Mouse (Mus musculus) 416B (cell line): ENCODE results near the gene Atg7.
A peak's percentile ranks its signal among the peaks of the same experiment; 100 is the strongest.

Source experiments
- DNase-seq: peaks from one replicate; pipeline ENCODE4 v3.0.0; 2011; ENCODE audit warnings: low read depth

Gene Atg7

DNA sequence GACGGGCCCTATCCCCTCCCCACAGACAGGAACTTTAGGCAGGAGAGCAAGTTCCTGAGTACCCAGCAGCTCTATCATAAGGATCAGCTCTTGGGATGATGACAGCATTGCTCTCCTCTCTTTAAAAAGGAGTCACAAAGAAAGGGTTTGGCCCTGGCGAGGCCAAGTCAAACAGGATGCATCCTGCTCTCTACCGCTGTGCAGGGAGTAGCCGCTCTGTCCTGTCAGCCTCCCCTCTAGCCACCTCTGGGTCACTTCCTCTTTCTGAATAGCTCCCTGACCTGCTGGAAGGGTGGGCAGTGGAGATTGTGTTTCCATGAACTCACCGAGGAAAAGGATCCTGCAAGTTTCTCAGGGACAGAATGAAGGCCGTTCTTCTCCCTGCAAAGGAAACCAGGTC lies 175.6 kb downstream of the Atg7 start:
- peak; percentile 69 for DNase-seq

DNA sequence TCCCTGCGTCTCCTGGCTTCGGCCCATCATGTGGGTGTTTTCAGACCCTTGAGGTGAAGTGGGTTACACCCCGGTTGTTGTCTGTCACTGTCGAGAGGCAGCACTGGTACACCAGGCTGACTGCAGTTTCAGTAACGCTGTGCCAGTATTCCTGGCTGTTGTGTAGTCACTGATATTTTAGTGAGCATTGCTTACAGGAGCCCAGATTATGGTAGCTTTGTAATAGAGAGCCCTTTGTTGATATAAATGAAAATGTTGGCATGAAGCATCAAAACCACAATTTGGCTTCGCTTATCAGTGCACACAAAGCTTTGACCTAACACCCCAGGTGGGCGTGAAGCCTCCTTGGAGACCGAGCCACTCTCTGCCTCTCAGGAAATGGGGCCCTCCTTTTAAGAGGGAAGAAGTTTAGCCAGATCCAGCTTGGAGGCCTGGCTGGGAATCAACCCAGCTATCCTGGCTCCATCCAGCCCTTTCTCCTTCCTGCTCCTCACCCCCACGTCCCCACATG lies 177.1 kb downstream of the Atg7 start:
- DNase-seq, result peak; percentile 24

DNA sequence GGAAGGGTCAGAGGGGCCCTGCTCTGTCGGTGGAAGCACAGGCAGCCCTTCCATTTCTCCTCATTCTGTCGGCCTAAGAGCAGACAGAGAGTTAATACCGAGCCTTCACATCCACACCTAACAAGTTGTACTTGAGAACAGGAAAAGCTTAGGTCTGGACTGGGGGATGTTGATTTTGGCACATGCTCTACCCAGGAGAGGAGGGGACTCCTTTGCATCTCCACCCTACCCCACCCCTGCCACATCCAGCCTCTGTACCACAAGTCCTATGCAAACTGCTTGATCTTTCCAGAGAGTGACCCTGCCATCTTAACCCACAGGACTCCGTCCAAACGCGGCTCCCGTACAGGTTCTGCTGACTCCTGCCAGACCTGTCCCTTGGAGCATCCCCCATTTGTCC lies 178.7 kb downstream of the Atg7 start:
- no peak for DNase-seq

DNA sequence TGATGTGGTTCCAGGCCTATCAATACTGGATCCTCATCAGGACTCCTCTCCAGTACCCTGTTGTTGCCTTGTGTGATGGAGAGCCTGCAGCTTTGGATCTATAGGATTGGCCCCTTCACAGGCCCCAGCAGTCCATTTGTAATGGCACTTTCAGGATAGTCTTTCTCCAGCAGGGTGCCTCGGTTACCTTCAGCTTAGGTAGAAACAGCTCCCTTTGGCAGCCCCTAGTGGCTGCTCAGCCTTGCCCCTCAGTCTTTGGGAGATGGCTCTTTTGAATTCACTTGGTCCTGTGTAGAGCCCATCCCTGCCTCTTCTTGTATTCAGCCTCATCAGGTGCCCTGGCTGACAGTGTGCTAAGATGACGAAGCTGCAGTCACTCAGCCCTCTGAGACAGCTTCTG lies 184.0 kb downstream of the Atg7 start:
- DNase-seq, result no peak

DNA sequence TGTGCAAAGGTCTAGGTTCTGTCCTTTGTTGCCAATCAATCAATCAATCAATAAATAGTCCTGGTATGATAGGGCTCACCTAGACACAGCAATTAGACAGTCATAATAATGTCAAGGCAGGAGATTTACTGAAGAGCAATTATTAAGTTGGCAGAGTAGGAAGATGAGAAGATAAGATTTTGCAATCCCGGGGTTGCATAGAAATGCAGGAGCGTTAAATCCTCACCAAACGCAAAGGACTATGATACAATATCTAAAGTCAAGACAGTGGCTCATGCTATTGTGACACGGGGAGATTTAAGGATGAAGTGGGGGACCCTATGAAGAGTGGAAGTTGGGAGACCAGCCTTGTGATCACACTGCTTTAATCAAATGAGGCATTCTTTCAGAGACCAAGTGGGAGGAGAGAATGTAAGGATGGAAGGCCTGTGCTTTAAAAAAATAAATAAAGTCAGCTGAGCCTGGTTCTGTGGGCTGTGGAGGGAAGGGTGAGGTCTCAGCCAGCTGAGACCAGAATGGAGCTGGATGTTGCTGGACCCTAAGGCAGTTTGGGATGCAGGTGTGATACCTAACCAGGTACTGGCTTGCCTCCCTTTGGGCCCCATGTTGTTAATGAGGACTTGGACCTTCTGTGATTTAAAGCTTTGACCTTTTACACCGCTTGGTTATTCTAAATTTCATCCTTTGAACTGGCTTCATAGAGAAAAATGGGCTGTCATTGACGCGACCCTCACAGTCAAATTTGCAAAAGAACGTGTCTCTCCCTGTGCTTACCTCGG lies 187.0 kb downstream of the Atg7 start:
- no peak for DNase-seq

DNA sequence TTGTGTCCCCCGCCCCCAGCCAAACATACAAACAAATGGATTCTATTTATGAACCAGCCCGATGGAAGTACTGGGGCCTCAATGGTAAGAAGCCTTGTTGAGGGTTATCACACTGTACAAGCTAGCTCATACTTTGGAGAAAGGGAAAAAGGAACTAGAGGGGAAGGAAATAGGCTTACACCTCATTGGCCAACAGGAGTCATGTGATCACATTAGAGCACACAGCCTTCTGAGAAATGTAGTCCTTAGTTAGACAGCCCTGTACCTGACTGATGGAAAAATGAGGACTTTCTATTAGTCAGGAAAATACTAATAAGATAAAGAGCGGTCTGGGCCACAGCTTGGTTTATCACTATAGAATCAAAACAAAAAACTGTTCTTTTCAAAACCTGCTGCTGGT lies 188.9 kb downstream of the Atg7 start:
- peak; percentile 70 for DNase-seq

DNA sequence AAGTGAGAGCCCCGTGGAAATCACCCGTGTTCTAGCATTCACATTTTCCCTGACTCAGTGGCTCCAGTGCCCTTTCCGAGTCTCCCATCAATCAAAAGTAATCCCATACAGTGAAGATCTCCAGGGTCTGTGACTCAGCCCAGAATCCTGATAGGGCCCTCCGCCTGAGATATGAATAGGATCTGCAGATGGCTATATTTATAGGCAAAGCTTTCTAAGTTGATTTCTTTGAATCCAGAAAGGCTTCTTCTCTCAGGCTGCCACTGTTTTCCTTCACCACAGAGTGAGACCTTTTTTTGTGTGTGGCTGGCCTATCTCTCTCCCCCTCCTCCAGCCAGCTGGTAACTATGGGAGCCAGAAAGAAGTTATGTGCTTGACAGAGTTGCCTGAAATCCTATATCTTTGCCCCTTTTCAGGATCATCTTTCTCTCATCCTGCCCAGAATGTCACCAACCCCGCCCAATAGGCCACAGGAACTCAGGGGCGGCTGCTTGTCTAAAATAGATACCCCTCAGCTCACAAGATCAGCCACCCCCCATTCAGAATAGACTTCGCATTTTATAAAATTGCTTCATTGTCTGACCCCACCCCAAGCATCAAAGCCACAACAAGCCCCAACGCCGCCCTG lies 190.3 kb downstream of the Atg7 start:
- no peak for DNase-seq

DNA sequence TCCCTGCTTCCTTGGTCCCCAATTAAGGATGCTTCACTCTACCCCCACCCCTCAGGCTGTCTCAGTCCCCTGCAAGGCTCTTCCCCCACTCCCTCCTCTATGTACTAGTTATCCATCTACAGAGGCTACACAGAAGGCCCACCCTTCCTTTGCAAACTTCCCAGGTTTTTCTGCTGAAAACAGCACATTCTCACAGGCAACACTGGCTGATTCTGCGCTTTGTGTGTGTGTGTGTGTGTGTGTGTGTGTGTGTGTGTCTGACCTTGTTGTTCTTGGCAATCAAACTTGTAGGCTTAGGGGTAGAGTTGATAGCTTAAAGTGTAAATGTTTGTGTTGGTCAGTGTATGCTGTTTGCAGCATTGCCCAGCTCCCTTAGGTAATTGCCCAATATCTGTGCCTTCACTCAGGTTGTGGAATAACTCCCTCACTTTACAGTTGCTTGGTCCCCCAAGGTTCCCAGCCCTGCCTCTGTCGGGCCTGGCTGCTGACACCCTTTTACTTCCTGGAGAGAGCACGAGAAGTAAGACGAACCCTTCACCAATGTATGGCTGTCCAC lies 191.0 kb downstream of the Atg7 start:
- DNase-seq, result no peak

DNA sequence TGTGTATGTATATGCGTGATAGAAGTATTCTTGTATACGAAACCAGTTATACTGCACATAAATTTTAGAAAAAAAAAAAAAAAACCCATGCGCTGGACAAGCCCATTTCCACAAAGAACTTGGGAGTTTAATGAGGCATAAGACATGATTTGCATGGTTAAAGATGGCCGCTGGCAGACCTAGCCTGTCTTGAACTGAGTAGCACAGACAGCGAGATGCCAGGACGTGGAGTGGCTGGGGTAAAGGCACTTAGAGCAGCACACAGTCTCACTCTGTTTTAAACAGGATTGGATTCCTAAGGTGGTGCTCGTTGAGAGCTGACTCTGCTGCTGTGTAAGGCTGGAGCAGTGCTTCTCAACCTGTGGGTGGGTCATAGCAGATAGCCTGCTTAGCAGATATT lies 192.4 kb downstream of the Atg7 start:
- no peak for DNase-seq

DNA sequence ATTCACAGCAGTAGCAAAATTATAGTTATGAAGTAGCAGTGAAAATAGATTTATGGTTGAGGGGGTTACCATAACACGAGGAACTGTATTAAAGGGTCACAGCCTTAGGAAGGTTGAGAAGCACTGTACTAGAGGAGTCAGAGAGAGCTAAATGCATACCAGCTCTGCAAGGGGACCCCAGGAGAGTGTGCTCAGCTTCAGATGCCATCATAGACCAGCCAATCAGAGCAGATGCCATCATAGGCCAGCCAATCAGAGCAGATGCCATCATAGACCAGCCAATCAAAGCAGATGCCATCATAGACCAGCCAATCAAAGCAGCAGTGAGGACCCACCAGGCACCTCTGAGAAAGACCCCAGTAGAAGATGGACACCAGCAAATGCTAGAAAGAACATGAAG lies 192.9 kb downstream of the Atg7 start:
- no peak for DNase-seq

DNA sequence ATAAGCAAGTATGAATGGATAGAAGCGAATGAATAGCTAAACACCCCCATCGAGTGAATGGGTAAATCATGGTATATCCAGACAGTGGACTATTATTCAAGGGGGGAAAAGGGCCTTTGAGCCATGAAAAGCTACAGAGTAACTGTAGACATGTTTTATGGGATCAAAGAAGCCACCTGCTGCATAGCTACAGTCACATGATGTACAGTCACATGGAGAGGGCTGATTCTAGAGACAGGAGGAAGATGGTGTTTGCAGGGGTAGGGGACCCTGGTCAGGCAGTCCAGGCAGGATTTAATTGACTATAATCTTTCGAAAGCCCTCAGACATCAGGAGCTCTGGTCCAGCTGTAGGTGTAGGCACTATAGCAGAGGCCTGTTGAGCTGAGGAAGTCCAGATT lies 193.5 kb downstream of the Atg7 start:
- no peak for DNase-seq

DNA sequence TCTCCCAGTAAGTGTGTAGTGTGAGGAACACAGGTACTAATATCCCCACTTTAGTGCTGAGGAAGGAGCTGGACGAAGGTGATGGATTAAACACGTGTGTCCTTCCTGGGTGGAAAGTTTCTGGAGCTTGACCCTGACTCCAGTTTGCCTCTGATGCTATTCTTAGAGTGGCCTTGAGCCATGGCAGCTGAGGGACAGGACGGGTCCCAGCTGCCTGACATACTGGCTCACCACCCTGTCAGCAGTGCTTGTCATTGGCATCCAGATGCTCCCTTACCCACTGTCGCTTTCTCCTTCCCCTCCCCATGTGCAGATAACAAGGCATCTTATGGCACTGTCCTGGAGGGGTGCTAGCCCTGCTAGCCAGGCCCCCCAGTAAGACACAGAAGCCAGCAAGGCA lies 196.0 kb downstream of the Atg7 start:
- no peak for DNase-seq

DNA sequence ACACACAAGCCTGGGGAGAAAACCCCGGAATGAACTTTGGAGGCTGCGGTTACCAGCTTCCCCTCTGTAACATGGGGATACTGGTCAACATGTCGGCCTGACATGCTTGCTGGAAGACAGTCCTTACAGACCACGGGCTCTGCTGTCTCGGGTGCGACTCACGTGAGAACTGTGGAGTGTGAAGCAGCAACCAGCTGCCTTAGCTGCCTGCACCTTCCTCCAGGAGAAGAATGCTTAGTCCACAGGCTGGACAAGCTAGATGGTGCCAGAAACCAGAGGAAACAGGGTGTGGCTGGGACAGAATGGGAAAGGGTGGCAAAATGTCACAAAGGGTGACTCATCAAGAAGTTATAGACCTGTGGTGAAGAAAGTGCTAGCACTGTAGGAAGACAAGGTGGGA lies 197.1 kb downstream of the Atg7 start:
- peak; percentile 58 for DNase-seq

DNA sequence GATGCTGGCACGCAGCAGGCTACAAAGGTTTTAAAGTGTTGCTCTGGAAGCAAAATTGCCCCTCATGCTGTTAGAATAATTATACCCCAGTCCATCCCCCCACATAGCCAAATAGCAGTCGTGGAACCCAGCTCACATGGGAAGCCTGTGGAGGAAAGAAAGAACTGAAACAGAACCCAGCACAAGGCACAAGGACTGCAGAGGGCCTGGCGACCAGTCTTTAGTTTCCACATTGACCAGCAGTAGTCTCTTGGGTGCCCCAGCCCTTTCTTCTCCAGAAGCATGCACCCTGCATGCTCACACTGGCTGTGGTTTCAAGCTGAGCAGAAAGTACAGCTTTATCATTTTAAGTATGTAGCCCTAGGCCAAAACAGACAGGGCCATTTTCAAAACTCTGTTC lies 199.2 kb downstream of the Atg7 start:
- DNase-seq, result no peak

DNA sequence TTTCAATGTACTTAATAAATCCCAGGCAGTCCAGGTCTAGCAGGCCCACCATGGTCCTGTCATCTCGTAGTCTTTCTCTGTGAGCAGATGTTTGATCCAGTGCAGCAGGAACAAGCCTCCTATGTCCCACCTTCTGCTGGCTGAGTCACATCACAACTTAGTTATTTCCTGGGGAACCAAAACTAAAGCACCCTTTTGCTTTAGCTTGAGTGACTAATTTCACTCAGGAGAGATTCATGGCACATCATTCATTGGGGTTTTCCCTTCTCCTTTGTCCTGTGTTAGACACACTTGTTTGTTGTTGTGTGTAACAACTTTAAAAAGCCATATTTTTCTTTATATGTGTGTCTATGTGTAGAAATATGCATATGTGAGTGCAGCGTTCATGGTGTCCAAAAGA lies 200.0 kb downstream of the Atg7 start:
- no peak for DNase-seq

DNA sequence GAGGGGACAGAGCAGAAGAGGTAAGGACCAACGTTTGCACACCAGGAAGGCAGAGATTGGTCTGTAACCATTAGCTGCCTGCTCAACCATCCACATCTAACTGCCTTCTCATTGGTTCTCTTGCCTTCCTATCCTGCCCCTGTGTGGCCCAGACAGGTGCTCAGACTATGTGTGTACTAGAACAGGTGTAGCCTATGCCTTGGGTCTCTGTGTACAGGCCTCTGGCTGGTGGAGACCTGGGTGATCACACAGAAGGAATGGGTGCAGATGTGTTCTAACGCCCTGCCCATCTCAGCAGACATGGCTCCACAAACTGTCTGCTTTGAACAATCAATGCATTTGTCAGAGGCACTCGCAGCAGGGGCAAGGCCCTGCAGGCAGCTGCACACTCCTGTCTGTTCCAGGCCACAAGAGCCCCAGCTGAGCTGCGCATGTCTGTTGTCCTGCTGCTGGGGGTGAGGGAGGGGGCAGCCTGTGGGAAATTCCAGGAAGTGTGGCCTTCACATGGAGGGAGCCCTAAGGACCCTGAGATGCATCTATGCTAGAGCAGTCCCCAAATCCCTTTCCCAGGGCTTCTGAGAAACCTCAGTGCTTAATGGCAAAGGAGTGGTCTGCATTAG lies 203.4 kb downstream of the Atg7 start:
- no peak for DNase-seq

DNA sequence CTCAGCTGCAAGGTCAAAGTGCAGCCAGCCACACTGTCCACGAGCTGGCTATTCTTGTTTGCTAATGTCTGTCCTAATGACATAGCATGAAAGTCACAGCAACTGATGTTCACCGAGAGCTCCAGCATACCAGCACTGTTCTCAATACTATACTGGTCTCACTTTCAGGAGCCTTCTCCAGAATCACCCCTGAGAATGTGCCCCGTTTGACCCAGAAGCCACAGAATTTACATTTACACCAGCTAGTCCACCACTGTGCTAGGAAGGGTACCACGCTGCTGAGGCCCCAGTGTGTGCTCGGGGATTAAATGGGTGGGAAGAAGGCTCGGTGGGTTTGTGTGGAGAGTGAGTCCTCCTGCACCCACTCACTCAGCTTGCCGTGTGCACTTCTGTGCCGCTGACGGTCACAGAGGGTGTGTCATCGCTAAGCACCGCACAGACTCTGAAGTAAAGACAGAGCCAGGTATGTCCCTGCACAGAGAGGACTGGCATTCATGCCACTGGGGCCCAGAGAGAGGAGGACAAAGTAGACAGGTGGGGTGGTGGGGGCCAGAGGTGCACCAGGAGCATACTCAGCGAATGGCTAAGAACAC lies 204.8 kb downstream of the Atg7 start:
- DNase-seq, result no peak

DNA sequence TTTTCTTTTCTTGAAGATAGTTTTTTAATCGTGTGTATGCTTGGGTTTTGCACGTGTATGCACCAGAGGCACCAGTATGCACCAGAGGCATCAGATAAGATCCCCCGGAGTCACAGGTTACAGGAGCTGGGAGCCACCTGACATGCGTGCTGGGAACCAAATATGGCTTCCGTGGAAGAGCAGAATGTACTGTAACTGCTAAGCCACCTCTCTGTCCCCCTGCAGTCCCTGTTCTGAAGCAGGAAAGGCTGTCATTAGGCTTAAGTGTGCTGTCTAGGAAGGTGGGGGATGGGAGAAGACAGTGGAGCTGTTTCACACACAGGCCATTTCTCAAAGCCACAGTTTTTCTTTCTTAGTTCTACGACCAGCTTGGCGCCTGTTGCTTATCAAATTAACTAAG lies 205.9 kb downstream of the Atg7 start:
- DNase-seq, result peak; percentile 55

DNA sequence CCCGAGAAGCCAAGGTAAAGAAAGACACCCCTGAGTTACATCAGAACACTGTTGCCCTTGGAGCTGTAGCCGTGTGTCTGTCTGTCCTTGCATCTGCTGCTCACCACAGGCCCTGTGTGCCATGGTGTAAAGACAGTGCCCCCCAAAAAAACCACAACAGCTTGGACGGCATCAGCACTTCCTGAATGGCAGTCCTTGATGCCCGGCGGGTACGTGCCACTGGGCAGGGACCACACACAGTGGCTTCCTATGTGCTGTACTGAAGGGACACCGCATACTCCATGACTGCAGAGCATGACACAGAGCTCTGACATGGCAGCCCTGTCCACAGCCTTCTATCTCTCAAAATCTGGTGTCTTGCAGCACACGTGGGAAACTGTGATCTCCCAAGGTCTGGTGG lies 206.9 kb downstream of the Atg7 start:
- DNase-seq, result peak; percentile 71

DNA sequence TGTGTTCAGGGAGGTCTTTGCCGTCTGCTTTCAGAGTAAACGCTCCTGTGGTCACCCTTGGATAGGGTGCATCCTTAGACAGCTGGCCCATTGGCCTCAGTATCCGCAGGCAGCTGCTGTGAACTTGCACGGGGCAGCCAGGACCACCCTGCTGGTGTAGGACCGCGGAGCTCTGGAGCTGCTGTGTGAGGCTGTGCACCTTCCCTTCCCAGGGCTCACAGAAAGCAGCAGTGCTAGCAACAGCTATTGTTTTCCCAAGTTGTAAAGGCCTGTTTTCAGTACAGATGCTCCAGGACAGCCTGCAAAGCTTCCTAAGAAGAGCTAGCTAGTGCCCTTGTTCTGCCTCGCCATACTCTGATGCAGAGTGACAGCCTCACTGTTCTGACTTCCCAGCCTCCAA lies 208.8 kb downstream of the Atg7 start:
- no peak for DNase-seq

DNA sequence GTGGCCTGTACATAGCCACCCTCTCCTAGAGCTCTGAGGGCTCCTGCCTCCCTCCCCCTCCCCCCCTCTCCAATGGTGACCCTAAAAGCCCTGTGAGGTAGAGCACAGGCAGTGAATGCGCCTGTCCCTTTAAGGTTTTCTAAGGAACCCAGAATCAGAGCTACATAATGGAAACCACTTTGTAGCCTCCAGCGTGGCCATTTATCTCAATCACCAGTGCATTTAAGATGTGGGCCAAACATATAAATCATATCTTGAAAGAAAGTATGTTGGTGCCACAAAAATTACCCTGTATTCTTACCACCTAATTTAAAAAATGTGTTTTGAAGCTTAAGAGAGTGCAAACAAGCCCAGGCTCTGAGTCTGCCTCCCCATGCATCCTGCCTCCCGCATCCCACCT lies 209.8 kb downstream of the Atg7 start:
- DNase-seq, result no peak

DNA sequence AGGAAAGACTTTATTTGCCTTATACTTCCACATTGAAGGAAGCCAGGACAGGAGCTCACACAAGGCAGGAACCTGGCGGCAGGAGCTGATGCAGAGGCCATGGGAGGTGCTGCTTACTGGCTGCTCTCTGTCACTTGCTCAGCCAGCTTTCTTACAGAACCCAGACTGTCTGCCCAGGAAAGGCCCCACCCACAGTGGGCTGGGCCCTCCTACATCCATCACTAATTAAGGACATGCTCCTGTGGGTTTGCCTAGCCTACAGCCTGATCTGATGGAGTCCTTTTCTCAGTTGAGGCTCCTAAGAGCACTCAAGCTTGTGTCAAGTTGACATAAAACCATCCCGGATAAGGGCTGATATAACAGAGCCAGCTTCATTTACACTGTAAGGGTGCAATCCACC lies 211.5 kb downstream of the Atg7 start:
- DNase-seq, result no peak

DNA sequence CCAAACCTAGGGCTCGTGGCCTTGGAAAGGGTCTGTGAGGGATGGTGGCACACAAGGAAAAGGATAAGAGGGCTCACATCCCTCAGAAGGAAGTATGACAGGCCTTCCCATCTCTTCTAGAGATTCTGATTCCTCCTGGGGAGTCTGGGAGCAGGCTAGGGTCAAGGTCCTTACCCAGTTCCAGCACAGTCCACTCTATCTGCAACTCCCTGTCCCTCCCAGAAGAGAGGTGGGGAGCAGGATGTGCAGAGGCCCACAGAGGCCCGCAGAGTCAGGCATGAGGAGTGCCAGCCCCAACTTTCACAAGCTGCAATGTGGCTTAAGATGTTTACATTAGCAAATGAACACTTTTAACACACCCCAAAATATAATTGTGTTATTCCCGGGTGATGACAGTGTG lies 212.7 kb downstream of the Atg7 start:
- no peak for DNase-seq
